Mouse (Mus musculus): ENCODE results near the gene Lrrc75b.
"Not testable (repeated sequence)": the region's sequence is repeated elsewhere in the genome, so short reads cannot be mapped to it uniquely, and the experiment has no call there.

Gene Lrrc75b

GRCm38 (mm10) chr10:75531532-75532090 is 28.5 kb downstream of the Lrrc75b start:
- DNase-seq = no peak

- no peak for DNase-seq
Measured at GRCm38 (mm10) chr10:75530322-75530721, 29.8 kb downstream of the Lrrc75b start.

GRCm38 (mm10) chr10:75525450-75525849 is 34.7 kb downstream of the Lrrc75b start:
- not testable (repeated sequence) for DNase-seq

GRCm38 (mm10) chr10:75521643-75522042 is 38.5 kb downstream of the Lrrc75b start:
- no peak for DNase-seq

GRCm38 (mm10) chr10:75520581-75520980 is 39.5 kb downstream of the Lrrc75b start:
- DNase-seq = no peak

- DNase-seq = peak; percentile 97 to 99
Measured at GRCm38 (mm10) chr10:75517758-75518143, 42.4 kb downstream of the Lrrc75b start, which contains the start of gene Gucd1. Gucd1 (minus strand) TSS chr10:75517972.

GRCm38 (mm10) chr10:75517073-75517757 is 42.9 kb downstream of the Lrrc75b start, which contains the start of gene Snrpd3:
Snrpd3 (plus strand) TSS chr10:75517551.
- DNase-seq = peak; percentile 94 to 97

- no peak for DNase-seq
Measured at GRCm38 (mm10) chr10:75516724-75517072, 43.4 kb downstream of the Lrrc75b start.

- peak in 1 of 2 experiments; percentile 32 for DNase-seq
Measured at GRCm38 (mm10) chr10:75516038-75516723, 43.9 kb downstream of the Lrrc75b start.

GRCm38 (mm10) chr10:75515216-75516037 is 44.7 kb downstream of the Lrrc75b start:
- no peak for DNase-seq

GRCm38 (mm10) chr10:75514361-75514760 is 45.8 kb downstream of the Lrrc75b start:
- no peak for DNase-seq

- DNase-seq = no peak
Measured at GRCm38 (mm10) chr10:75513306-75514067, 46.6 kb downstream of the Lrrc75b start.

- no peak for DNase-seq
Measured at GRCm38 (mm10) chr10:75512796-75513195, 47.3 kb downstream of the Lrrc75b start.

- DNase-seq = no peak
Measured at GRCm38 (mm10) chr10:75511897-75512296, 48.2 kb downstream of the Lrrc75b start.

- DNase-seq = peak in 1 of 2 experiments; percentile 38
Measured at GRCm38 (mm10) chr10:75511060-75511459, 49.1 kb downstream of the Lrrc75b start.

- DNase-seq = peak; percentile 91
Measured at GRCm38 (mm10) chr10:75510446-75510845, 49.7 kb downstream of the Lrrc75b start.

GRCm38 (mm10) chr10:75505928-75506327 is 54.2 kb downstream of the Lrrc75b start:
- DNase-seq = not testable (repeated sequence)

GRCm38 (mm10) chr10:75505130-75505495 is 55.0 kb downstream of the Lrrc75b start:
- no peak for DNase-seq

- no peak for DNase-seq
Measured at GRCm38 (mm10) chr10:75504234-75505129, 55.6 kb downstream of the Lrrc75b start.

- DNase-seq = no peak
Measured at GRCm38 (mm10) chr10:75503692-75504091, 56.4 kb downstream of the Lrrc75b start.

GRCm38 (mm10) chr10:75501641-75502040 is 58.5 kb downstream of the Lrrc75b start:
- DNase-seq = peak; percentile 46
